Mouse (Mus musculus): ENCODE measurements around the gene Mycbp2.

- no peak for TF ChIP-seq NRF1 (IDR thresholded peaks at IDR 0.05; ENCODE audit: low read depth, low read length)
- TF ChIP-seq CTCF (conservative IDR thresholded peaks at IDR 0.05 in 1 of 2, IDR thresholded peaks at IDR 0.05 in 1 of 2; ENCODE audit: low read depth in 2 of 2, low read length in 2 of 2) = no peak
- no peak for TF ChIP-seq RCOR1 (conservative IDR thresholded peaks at IDR 0.05; ENCODE audit: low read depth, low read length)
- TF ChIP-seq MXI1 (IDR thresholded peaks at IDR 0.05; ENCODE audit: low read depth, low read length) = no peak
- TF ChIP-seq MAFK (IDR thresholded peaks at IDR 0.05; ENCODE audit: insufficient replicate concordance, low read length) = no peak
- TF ChIP-seq EP300 (IDR thresholded peaks at IDR 0.05; ENCODE audit: low read length) = no peak
- TF ChIP-seq HCFC1 (IDR thresholded peaks at IDR 0.05; ENCODE audit: low read depth, low read length) = no peak
- TF ChIP-seq BHLHE40 (IDR thresholded peaks at IDR 0.05; ENCODE audit: low read depth, low read length) = no peak
- no peak for TF ChIP-seq POLR2A (IDR thresholded peaks at IDR 0.05; ENCODE audit: low read depth, low read length)
- TF ChIP-seq KAT2A (IDR thresholded peaks at IDR 0.05; ENCODE audit: insufficient replicate concordance, low read length) = no peak
- TF ChIP-seq MAX (IDR thresholded peaks at IDR 0.05; ENCODE audit: low read length) = no peak
- no peak for TF ChIP-seq SIN3A (IDR thresholded peaks at IDR 0.05; ENCODE audit: low read length)
- TF ChIP-seq USF1 (IDR thresholded peaks at IDR 0.05; ENCODE audit: low read depth, low read length) = no peak
Measured at GRCm38 (mm10) chr14:103254311-103254710, 92.3 kb downstream of the Mycbp2 start.

Measured in CH12.LX (cell line).